Mouse (Mus musculus) lung, adult 2 months (tissue): Measurements from ENCODE around the gene Hoxb8. TPM values are rescaled to one million over a fixed set of nuclear protein-coding genes. Genes with fewer than 3 reads are reported as not detected.
A peak's percentile ranks its signal among the peaks of the same experiment; 100 is the strongest.

Experiments used
- DNase-seq: peaks from one replicate; pipeline ENCODE4 v3.0.0; 2022
- H3K4me1 ChIP-seq: fragments of 200-500 bp; 2 replicates; pipeline ENCODE4 v1.6.1; 2011; ENCODE audit warnings: low read length; ENCODE audit not compliant: control insufficient read depth, insufficient read depth
- H3K4me3 ChIP-seq: fragments of 200-500 bp; replicated peaks from 2 replicates; pipeline ENCODE3; 2011; ENCODE audit warnings: low read depth, mild to moderate bottlenecking, control low read depth, low read length; ENCODE audit errors: extremely low read depth
- CTCF ChIP-seq: fragments of 200-500 bp; IDR thresholded peaks from 2 replicates; pipeline ENCODE4 v1.5.1; 2011; ENCODE audit warnings: mild to moderate bottlenecking, low read length, control low read depth; ENCODE audit not compliant: insufficient read depth
- POLR2A ChIP-seq: fragments of 200-500 bp; IDR thresholded peaks from 2 replicates; pipeline ENCODE4 v1.6.1; 2011; ENCODE audit warnings: low read depth, mild to moderate bottlenecking, control low read depth, low read length, borderline replicate concordance; ENCODE audit errors: extremely low read depth
- WGBS: fragments of 180-500 bp; shearing (Covaris S2); methylation state at CpG from one replicate; pipeline ENCODE4 v1.1.7; 2018; 5-methylcytosine and 5-hydroxymethylcytosine counted together
- polyA plus RNA-seq: library from polyadenylated mRNA; depleted of rRNA; stranded (reverse); fragments of >200 nt; gene quantifications from 2 replicates; pipeline ENCODE4 v1.2.3, GENCODE M21; 2012

Hoxb8 gene
- polyA plus RNA-seq, 1 experiment = 0.44 TPM

- no peak for TF ChIP-seq CTCF
- no peak for TF ChIP-seq POLR2A
- WGBS = 5% methylated on average over 35 of the region's 35 CpGs
- DNase-seq = no peak
- Histone ChIP-seq H3K4me1 (no peaks in the 10 kb centered on the region), H3K4me3 (no peak overlapping the region)
These were observed 4.3 kb upstream of the Hoxb8 start for GRCm38 (mm10) chr11:96277151-96278044.

- Histone ChIP-seq H3K4me1 (0 out of 2 replicates have a peak, but pooled peaks cover 2% of the 10 kb centered on the region), H3K4me3 (no peak overlapping the region)
- 24% methylated on average over 14 of the region's 14 CpGs for WGBS
- no peak for DNase-seq
- TF ChIP-seq POLR2A = no peak
- no peak for TF ChIP-seq CTCF
These were observed 3.4 kb upstream of the Hoxb8 start for GRCm38 (mm10) chr11:96278324-96278723.

- Histone ChIP-seq H3K4me1 (0 out of 2 replicates have a peak, but pooled peaks cover 2% of the 10 kb centered on the region), H3K4me3 (no peak overlapping the region)
- TF ChIP-seq CTCF (peak; percentile 64), POLR2A (no peak)
- DNase-seq = peak; percentile 80
- WGBS = 2% methylated on average over 9 of the region's 9 CpGs
These were observed 2.9 kb upstream of the Hoxb8 start for GRCm38 (mm10) chr11:96278773-96279172.

GRCm38 (mm10) chr11:96279421-96280233 is 2.1 kb upstream of the Hoxb8 start:
- Histone ChIP-seq H3K4me1 (0 out of 2 replicates have a peak, but pooled peaks cover 2% of the 10 kb centered on the region), H3K4me3 (no peak overlapping the region)
- DNase-seq = no peak
- 7% methylated on average over 31 of the region's 31 CpGs for WGBS
- TF ChIP-seq CTCF (no peak), POLR2A (no peak)

GRCm38 (mm10) chr11:96280399-96281378 is 1.0 kb upstream of the Hoxb8 start:
- Histone ChIP-seq H3K4me1 (0 out of 2 replicates have a peak, but pooled peaks cover 2% of the 10 kb centered on the region), H3K4me3 (no peak overlapping the region)
- no peak for TF ChIP-seq POLR2A
- TF ChIP-seq CTCF = no peak
- WGBS = 37% methylated on average over 8 of the region's 8 CpGs
- DNase-seq = no peak

GRCm38 (mm10) chr11:96281396-96281795 is 309 bp upstream of the Hoxb8 start:
- WGBS = 18% methylated on average over 18 of the region's 18 CpGs
- H3K4me1 ChIP-seq = 0 out of 2 replicates have a peak, but pooled peaks cover 2% of the 10 kb centered on the region
- no peak for TF ChIP-seq POLR2A
- TF ChIP-seq CTCF = no peak
- H3K4me3 ChIP-seq = no peak overlapping the region
- DNase-seq = no peak

GRCm38 (mm10) chr11:96282795-96283430 is 1.2 kb downstream of the Hoxb8 start:
- Histone ChIP-seq H3K4me1 (0 out of 2 replicates have a peak, but pooled peaks cover 2% of the 10 kb centered on the region), H3K4me3 (no peak overlapping the region)
- no peak for TF ChIP-seq POLR2A
- TF ChIP-seq CTCF = no peak
- WGBS = 3% methylated on average over 47 of the region's 49 CpGs
- no peak for DNase-seq

GRCm38 (mm10) chr11:96284041-96284749 is 2.5 kb downstream of the Hoxb8 start:
- 0 out of 2 replicates have a peak, but pooled peaks have one; percentile 13 for TF ChIP-seq POLR2A
- no peak for TF ChIP-seq CTCF
- 2% methylated on average over 49 of the region's 49 CpGs for WGBS
- 0 out of 2 replicates have a peak, but pooled peaks cover 2% of the 10 kb centered on the region for H3K4me1 ChIP-seq
- peak overlapping the region; percentile 59 for H3K4me3 ChIP-seq
- DNase-seq = no peak
